Mouse (Mus musculus): ENCODE results near the gene Gm5741.
A peak's percentile ranks its signal among the peaks of the same experiment; 100 is the strongest.

Gene Gm5741

DNA sequence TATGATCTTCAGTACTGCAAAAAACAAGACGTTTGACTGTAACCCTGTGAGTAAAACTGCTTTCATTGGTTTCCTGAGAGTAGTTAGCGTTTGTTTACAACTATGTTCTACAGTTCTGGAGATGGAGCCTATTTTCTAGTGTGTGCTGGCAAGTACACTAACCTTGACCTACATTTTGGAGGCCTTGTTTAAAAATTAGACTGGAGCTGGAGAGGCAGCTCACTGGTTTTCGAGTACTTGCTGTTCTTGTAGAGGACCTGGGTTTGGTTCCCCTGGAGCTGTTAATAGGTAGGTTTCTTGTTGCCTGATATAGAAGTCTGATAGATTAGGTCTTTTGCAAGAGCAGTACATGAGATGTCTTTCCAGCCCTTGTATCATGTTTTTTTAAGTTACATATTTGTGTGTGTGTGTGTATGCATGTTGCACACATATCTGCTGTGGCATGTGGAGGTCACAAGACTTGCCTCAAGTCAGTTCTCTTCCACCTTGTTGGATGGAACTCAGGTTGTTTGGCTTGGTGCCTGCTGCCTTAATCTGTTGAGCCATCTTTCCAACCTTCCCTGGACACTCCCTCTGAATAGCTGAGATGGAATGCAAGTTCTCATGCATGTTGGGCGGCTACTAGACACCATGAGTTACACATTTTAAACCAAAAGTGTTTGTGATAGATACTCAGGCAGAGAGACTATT is 35.0 kb downstream of the Gm5741 start:
- DNase-seq (ENCODE audit: extremely low read depth, insufficient read length, low spot score) = no peak

DNA sequence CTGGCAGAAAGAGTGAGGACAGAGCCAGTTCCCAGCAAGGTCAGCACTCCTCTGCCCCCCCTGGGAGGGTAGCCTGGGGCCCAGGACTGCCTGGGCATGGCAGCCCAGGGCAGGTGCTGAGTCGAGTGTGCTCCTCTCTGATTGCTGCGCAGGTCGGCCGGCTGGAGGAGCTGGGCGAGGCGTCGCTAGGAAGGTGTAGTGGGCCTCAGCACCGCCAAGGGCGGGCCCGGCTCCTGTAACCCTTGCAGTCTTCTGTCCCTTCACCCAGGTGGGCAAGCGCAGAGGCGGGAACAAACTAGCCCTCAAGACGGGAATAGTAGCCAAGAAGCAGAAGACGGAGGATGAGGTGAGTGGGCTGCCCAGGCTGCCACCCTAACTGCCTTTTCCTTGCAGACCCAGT is 38.5 kb downstream of the Gm5741 start:
- no peak for DNase-seq (ENCODE audit: extremely low read depth, insufficient read length, low spot score)

DNA sequence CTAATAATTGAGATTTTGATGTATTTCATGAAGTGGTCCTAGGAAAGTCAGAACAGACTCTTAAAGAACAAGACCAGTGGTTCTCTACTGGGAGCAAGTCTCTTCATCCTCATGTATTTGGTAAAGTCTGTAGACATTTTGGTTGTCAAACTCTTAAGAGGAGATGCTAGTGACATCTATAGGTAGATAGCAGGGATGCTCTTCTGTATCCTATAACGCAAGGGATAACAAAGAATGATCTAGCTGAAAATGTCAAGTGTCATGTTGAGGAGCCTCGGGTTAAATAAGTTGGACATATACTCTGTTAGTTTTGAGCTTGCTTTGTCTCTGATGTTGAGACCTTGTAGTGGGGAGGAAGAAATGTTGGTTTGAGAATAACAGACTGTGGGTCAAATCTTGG is 39.9 kb downstream of the Gm5741 start:
- no peak for DNase-seq (ENCODE audit: extremely low read depth, insufficient read length, low spot score)

DNA sequence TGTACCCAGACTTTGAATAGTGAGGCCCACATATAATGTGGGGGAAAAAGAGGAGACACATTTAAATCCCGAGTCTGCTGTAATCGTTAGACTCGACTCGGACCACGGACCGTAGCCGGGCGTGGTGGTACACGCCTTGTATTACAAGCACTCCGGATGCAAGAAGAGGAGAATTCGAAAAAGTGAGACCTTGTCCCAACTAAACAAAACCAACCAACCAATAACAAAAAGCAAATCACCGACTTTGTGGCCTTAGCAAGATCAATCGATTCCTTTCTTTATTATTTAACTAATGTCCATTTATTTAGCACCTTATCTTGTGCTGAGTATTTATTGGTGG is 40.3 kb downstream of the Gm5741 start:
- no peak for DNase-seq (ENCODE audit: extremely low read depth, insufficient read length, low spot score)

DNA sequence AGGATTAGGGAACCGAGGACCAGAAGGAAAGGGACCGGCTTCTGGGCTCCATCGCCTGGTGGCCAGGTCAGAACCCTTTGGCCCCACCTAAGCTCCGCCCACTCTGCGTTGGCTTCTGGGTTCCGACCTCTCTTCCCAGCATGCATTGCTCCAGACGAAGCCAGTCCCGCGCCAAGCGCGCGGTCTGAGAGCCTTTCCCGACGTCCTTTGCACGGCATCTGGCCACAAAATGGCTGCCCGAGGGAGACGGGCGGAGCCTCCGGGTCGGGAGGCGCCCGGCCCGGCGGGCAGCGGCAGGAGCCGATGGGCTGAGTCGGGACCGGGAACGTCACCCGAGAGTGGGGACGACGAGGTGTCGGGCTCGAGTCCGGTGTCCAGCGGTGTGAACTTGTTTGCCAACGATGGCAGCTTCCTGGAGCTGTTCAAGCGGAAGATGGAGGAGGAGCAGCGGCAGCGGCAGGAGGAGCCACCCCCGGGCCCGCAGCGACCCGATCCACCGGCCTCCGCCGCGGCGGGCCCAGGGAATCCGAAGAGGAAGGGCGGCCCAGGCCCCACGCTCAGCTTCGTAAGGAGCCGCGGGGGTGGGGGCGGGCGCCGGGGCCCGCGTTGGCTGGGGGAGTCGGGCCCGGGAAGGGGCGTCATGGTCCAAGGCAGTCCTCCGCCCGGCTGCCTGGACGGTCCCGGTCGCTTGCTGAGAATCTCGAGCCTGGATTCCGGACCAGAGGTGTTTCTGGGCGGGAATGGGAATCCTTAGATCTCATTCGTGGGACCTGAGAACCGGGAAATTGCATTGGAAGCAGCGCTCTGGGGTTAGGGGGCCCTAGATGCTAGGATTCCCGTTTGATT is 40.9 kb downstream of the Gm5741 start, which contains the start of gene Trir:
Gene Trir, plus strand, starts transcription at position 154 of the 846 bp plus-strand sequence.
- peak; percentile 92 for DNase-seq (ENCODE audit: extremely low read depth, insufficient read length, low spot score)

DNA sequence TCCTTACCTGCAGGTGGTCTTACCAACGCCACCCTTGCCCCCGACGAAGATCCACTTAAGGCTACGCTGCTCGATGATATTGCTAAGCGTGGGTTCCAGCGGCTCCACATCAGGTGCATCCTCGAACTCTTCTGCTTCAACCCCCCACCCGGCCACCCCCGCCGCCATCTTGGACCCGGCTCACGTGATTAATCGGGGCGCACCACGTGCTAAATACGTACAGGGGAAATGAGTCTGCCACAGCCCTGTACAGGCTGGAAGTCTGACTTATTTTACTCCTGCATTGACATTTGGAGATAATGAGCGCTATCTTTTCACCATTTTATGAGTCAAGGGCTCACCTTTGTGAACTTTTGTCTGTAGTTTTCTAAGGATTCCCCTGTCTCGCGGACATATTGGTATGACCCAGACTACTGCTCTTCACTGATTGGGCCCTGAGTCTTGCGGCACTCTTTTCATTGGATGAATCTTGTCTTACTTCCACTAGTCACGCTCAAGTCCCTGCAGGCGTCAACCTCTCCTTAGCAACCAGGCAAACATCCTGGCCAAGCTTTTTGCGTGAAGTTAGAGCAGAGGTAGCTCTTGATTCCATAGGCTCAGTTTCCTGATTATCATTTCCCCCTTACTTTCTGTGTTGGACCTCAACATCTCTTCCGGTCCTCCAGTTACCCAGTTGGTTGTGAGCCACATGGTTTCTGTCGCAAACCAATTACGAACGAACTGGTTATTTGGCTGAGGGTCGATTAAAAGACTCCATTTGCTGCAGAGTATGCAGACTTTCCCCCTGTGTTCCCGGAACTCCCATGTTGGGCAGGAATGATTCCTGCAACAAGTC is 42.5 kb downstream of the Gm5741 start, which contains the start of gene Asna1:
Gene Asna1, minus strand, starts transcription at position 184 of the 835 bp plus-strand sequence.
- DNase-seq (ENCODE audit: extremely low read depth, insufficient read length, low spot score) = peak; percentile 79

DNA sequence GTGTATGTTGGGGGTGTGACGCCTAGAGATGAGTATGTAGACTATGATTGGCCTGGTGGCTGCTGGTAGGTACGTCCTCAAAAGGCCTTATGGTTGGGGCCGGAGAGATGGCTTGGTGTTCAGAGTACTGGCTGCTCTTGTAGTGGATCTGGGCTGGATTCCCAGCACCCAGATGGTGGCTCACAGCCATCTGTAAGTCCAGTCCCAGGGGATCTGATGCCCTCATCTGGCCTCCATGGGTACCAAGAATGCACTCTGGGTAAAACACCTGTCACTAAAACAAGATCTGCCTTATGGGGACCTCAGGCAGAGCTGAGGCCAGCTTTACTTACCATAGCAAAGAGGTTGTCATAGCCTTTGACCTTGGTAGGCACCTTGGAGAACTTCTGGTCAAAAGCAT is 43.9 kb downstream of the Gm5741 start:
- DNase-seq (ENCODE audit: extremely low read depth, insufficient read length, low spot score) = no peak

DNA sequence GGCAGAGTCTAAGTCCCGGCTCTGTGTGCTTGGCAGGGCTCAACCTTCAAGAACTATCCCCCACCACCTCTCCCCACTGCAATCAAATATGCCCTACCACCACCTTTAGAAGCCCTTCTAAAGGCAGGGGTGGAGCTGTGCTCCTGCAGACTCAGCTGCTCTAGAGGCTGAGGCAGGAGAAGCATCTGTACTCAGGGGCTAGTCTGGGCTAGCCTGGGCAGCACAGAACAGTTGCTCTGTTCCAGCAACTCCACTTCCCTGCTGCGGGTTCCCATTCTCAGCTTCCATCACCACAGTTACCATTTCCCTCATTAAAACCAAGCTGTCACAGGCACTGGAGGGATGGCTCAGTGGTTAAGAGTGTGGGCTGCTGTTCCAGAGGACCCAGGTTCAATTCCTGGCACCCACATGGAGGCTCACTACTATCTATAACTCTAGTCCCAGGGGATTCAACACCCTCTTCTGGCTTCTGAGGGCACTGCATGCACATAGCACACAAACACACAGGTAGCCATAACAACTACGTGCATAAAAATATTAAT is 46.2 kb downstream of the Gm5741 start:
- no peak for DNase-seq (ENCODE audit: extremely low read depth, insufficient read length, low spot score)

Measured in 3134 (cell line).